Mouse (Mus musculus): ENCODE data around the gene Acp5.
A peak's percentile ranks its signal among the peaks of the same experiment; 100 is the strongest.

DNA sequence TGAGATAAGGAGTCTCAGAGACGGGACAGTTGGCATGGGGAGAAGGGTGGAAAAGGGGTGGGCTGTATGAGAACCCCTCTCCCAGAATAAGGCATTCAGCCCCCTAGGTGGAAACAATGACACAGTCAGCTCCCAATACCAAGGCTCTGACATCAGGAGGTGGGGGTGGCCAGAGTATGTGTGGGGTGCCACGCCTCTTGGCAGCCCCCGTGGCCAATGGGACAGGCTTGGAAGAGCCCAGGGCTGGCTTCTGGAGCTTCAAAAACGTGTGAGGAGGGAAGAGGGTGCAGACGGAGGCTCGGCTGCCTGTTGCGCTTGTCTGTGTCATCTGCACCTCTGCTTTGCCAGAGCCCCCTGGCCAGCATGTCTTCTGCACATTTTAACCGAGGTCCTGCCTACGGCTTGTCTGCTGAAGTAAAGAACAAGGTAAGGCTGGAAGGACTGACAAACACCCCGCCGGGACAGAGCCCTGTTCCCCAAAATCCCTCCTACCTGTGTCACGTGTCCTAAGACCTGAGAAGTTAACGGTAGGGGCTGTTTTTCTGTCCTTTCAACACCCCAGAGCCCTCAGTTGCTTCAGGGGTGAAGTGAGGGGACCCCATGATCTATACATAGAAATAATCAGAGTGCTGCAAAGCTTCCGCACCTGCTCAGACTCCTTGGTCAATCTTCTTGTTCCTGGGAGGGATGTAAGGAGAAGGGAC lies 36.4 kb downstream of the Acp5 start, which contains the start of gene Cnn1:
- TF ChIP-seq USF1 (IDR thresholded peaks at IDR 0.05; ENCODE audit: low read depth): peak; percentile 53
- TF ChIP-seq CTCF (IDR thresholded peaks at IDR 0.05; ENCODE audit: control insufficient read depth, insufficient read depth, insufficient read length): no peak
